Mouse (Mus musculus) forebrain, embryonic 15.5 days (tissue): ENCODE results near the gene Btrc. TPM values are rescaled to one million over a fixed set of nuclear protein-coding genes. Genes with fewer than 3 reads are reported as not detected.

Experiments
- ATAC-seq: fragments of 200-750 bp; cut with Nextera tagmentation; replicated peaks from 2 replicates; pipeline ENCODE4 v1.8.0; 2017; ENCODE audit warnings: mild to moderate bottlenecking, moderate TSS enrichment, moderate library complexity
- H3K27ac ChIP-seq: fragments of 300-500 bp; sonication (generic); replicated peaks from 2 replicates; pipeline ENCODE4 v1.5.1; 2015; ENCODE audit warnings: mild to moderate bottlenecking, inconsistent platforms
- H3K27me3 ChIP-seq: fragments of 300-500 bp; sonication (generic); 2 replicates; pipeline ENCODE4 v1.6.1; 2015; ENCODE audit warnings: inconsistent platforms
- H3K36me3 ChIP-seq: fragments of 300-500 bp; sonication (generic); 2 replicates; pipeline ENCODE4 v1.6.1; 2015; ENCODE audit warnings: mild to moderate bottlenecking, inconsistent platforms
- H3K4me1 ChIP-seq: fragments of 300-500 bp; sonication (generic); 2 replicates; pipeline ENCODE4 v1.6.1; 2015; ENCODE audit warnings: inconsistent platforms
- H3K4me2 ChIP-seq: fragments of 300-500 bp; sonication (generic); replicated peaks from 2 replicates; pipeline ENCODE4 v1.6.1; 2015; ENCODE audit warnings: mild to moderate bottlenecking, inconsistent platforms
- H3K4me3 ChIP-seq: fragments of 300-500 bp; sonication (generic); 2 replicates; pipeline ENCODE4 v1.5.1; 2015; ENCODE audit warnings: mild to moderate bottlenecking, inconsistent platforms
- H3K9ac ChIP-seq: fragments of 300-500 bp; sonication (generic); replicated peaks from 2 replicates; pipeline ENCODE4 v1.6.1; 2015; ENCODE audit warnings: mild to moderate bottlenecking, inconsistent platforms
- H3K9me3 ChIP-seq: fragments of 300-500 bp; sonication (generic); 2 replicates; pipeline ENCODE4 v1.6.1; 2016; ENCODE audit warnings: inconsistent platforms
- WGBS: fragments of 180-500 bp; shearing (Covaris S2); methylation state at CpG from one replicate; pipeline ENCODE4 v1.1.7; 2015; ENCODE audit warnings: mixed read lengths; 5-methylcytosine and 5-hydroxymethylcytosine counted together
- polyA plus RNA-seq: library from polyadenylated mRNA; unstranded; fragments of >200 nt; fragmentation: Nextera tagmentation; extraction: Ambion mirVana; gene quantifications from 2 replicates; pipeline ENCODE4 v1.2.1, GENCODE M21; 2015

Btrc gene
- polyA plus RNA-seq, 1 experiment from 2014 or later, result 63.7 TPM

DNA sequence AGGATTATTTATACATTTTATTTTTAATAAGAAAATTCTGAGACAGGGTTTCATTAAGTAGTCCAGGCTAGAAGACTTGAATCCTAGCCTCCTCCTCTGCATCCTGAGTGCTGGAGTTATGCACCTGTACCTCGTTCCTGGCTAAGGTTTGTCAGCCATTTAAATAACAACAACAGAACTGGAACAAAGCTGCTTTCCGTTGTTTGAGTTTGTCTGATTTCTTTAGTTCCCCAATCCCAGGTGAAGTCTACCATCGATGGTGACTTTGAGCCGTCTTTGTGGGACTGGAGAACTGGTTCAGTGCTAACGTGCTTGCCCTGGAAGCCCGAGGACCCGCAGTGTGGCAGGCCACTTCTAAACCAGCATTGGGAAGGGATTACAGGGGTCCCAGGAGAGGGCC is 93.4 kb downstream of the Btrc start:
- H3K27ac ChIP-seq, result no peak overlapping the region
- no peak overlapping the region for H3K9ac ChIP-seq
- H3K9me3 ChIP-seq, result no peaks in the 10 kb centered on the region
- H3K27me3 ChIP-seq, result no peaks in the 10 kb centered on the region
- peaks cover 24% of the 10 kb centered on the region for H3K4me1 ChIP-seq
- no peak for ATAC-seq
- WGBS, result 79% methylated on average over 7 of the region's 7 CpGs
- no peak overlapping the region for H3K4me3 ChIP-seq
- no peaks in the 10 kb centered on the region for H3K36me3 ChIP-seq
- no peak overlapping the region for H3K4me2 ChIP-seq

DNA sequence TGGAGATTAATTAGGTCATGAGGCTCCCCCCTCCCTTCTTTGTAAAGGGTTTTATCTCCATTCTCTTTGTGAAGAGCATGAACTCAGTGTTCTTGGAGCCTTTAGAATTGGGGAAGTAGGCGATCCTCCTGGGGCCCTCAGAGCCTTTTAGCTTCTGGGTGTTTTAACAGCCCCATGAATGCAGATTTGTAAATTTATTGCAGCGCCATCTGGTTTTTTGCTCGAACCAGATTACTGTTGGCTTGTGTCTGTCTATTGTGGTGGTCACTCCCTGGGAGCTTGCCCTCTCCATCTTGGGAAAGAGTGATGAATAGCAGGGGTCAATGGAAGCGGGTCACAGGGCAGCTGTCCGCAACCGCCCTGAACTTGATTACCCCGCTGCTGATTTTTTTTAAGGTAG is 95.2 kb downstream of the Btrc start:
- Histone ChIP-seq H3K4me2 (no peak overlapping the region), H3K9me3 (no peaks in the 10 kb centered on the region), H3K36me3 (no peaks in the 10 kb centered on the region), H3K27me3 (no peaks in the 10 kb centered on the region), H3K27ac (no peak overlapping the region), H3K4me1 (peaks cover 24% of the 10 kb centered on the region), H3K4me3 (no peak overlapping the region), H3K9ac (no peak overlapping the region)
- 23% methylated on average over 7 of the region's 7 CpGs for WGBS
- ATAC-seq, result no peak

DNA sequence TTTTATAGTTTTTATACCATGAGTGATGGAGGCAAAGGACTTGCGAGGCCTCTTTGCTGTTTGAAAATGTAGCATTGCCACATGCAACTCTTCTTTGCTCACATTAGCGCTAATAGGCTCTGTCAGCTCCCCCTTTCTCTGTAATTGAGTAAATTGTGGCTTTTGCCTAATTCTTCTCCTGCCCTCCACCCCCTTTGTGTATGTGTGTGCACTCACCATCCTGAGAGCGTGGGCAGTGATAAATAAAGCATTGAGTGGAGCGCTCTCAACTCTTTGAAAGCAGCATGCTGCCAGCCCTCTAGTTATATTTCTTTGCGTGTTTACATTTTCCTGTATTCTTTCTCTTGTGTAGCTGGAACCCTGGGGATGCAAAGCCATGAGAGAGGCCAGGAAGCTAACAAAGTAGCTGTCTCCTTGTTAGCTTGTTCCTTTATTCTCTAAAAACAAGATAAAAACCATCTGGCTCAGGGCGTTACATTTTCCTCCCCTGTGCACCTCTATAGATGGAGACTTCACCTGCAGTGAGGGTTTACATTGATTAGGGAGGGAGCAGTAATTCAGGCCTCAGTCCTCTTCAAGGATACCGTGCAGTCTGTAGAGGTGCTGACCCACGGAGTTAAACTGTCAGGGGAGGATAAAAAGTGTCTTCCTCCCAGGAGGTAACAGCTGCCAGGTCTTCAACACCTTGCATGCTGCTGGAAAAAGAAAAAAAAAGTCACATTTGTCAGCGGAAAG is 96.6 kb downstream of the Btrc start:
- no peak overlapping the region for H3K4me2 ChIP-seq
- H3K27ac ChIP-seq, result peak overlapping the region; percentile 59; the same call in 1 of the 2 replicates
- no peaks in the 10 kb centered on the region for H3K27me3 ChIP-seq
- no peak overlapping the region for H3K9ac ChIP-seq
- ATAC-seq, result no peak
- 18% methylated on average over 9 of the region's 9 CpGs for WGBS
- no peaks in the 10 kb centered on the region for H3K36me3 ChIP-seq
- no peaks in the 10 kb centered on the region for H3K9me3 ChIP-seq
- H3K4me1 ChIP-seq, result peaks cover 24% of the 10 kb centered on the region
- H3K4me3 ChIP-seq, result no peak overlapping the region

DNA sequence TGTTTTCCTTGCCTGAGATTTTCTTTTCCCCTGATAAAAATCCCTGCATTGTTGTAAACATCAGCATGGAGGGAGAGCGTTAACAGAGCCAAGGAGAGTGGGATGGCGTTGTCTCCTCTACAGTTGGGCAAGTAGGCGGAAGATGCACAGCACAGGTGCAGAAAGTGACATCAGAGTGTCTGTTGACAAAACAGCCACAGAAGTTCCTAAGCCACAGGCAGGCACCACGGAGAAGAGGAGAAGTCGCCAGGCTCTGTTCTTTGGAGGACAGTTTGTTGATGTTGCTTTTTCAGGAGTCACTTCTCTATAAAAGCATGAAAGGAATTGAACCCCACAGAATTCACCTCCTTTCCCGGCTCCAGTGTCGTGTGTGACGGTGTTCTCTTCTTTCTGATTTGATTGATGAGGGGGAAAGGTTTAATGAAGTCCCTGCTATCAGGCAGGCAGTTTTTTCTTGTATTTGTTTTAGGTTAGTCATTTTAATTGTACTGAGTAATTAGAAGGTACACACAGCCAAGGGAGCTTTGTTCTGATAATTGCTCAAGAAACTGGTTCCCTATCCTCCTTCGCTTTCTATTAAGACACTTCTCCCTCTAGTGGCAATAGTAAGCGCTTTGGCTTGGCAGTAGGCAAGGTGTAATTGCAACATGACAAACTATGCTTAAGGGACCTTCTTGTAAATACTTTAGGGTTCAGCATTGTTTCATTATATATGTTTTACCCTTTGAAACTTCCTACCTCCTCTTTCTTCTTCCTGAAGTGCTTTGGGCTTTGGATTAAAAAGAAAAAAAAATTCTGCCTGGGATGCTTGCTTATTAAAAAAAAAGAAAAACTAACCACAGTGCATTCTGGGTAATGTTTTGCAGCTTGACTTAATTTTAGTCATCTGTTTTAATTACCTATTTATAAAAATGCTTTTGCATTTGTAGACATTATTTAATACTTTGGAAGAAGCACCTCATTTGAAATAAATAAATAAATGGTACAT is 97.5 kb downstream of the Btrc start:
- H3K27ac ChIP-seq, result peak overlapping the region; percentile 59
- no peaks in the 10 kb centered on the region for H3K9me3 ChIP-seq
- no peaks in the 10 kb centered on the region for H3K27me3 ChIP-seq
- peaks cover 24% of the 10 kb centered on the region for H3K4me1 ChIP-seq
- H3K36me3 ChIP-seq, result no peaks in the 10 kb centered on the region
- no peak overlapping the region for H3K4me2 ChIP-seq
- H3K4me3 ChIP-seq, result no peak overlapping the region
- no peak overlapping the region for H3K9ac ChIP-seq
- ATAC-seq, result 0 out of 2 replicates have a peak, but pooled peaks have one; percentile 38
- WGBS, result 21% methylated on average over 10 of the region's 10 CpGs

DNA sequence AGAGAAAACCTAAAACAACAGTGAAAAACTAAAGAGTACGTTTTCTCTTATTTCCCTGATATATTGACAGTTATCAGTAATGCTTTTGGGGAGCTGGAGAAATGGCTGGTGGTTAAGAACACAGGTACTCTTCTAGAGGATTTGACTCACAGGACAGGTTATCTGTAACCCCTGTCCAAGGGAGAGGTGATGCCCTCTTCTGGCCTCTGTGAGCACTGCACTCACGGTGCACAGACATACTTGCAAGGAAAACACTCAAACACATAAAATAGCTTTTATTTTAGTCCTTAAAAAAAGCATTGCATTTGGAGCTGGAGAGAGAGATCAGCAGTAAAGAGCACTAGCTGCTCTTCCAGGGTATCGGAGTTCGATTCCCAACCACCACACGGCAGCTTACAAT is 106.2 kb downstream of the Btrc start:
- ATAC-seq, result no peak
- Histone ChIP-seq H3K9ac (no peak overlapping the region), H3K27ac (no peak overlapping the region), H3K4me3 (no peak overlapping the region), H3K27me3 (no peaks in the 10 kb centered on the region), H3K9me3 (no peaks in the 10 kb centered on the region), H3K36me3 (no peaks in the 10 kb centered on the region), H3K4me1 (peaks cover 24% of the 10 kb centered on the region), H3K4me2 (no peak overlapping the region)
- 97% methylated on average over 5 of the region's 5 CpGs for WGBS

DNA sequence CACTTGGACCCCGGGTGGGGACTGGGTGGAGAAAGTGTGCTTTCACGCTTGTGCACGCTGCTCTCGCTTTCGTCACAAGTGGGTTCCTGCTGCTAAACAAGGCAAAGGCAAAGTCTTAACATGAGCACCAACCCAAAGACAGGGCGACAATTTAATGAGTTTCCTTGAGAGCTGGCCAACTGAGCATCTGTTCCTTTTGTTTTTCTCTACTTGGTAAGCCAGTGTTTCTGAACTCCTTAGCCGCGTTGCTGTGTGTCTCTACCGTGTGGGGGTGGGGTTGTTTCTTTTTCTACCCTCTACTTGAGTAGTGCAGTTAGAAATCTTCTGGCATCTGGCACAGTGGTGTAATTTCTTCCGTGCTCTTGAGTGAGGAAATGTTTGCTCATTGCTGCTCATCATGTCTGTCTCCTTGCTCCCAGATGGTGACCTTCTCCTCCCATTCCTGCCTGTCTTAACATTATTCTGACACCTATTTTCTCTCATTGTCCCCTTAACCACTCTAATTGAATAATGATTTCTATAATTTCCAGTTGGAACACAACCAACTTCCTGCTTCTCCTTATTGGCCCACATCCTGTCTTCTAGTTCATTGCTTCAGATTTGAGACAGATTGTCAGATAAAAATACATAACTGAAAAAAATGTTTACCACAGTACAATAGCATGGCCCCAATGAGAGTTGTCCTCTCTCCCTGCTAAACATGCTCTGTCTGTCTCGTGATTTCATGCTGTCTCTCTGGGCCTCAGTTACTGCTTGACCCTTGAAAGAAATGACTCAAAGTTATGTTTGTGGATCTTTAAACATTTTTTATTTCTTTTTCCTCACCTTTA is 109.4 kb downstream of the Btrc start:
- Histone ChIP-seq H3K4me2 (no peak overlapping the region; the same call in 1 of the 2 replicates), H3K9me3 (no peaks in the 10 kb centered on the region), H3K27ac (peak overlapping the region; percentile 81), H3K9ac (no peak overlapping the region), H3K4me1 (peaks cover 54% of the 10 kb centered on the region), H3K36me3 (no peaks in the 10 kb centered on the region), H3K4me3 (no peak overlapping the region), H3K27me3 (no peaks in the 10 kb centered on the region)
- peak; percentile 69 for ATAC-seq
- whole genome bisulfite sequencing, result 12% methylated on average over 11 of the region's 11 CpGs

DNA sequence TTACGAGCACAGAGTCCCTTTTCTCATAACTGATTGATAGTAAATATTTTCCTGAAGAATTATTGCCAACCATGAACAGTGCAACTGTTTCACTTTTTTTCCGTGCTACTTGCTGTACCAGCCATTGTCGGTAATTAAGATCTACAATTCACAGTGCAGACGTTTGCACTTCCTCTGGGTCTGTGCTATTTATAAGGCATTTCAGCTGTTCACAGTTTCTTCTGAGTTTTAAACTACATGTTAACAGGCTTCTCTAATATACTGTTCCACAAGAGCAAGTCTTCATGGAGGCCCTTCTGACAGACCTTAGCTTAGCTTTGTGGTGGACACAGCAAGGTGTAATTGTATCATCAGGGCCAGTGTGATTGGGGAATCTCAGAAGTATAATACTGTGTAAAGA is 111.2 kb downstream of the Btrc start:
- H3K36me3 ChIP-seq, result no peaks in the 10 kb centered on the region
- no peak overlapping the region for H3K4me3 ChIP-seq
- WGBS, result 53% methylated on average over 4 of the region's 4 CpGs
- no peak for ATAC-seq
- H3K27ac ChIP-seq, result peak overlapping the region; percentile 54
- H3K4me2 ChIP-seq, result no peak overlapping the region
- H3K9me3 ChIP-seq, result no peaks in the 10 kb centered on the region
- H3K4me1 ChIP-seq, result peaks cover 54% of the 10 kb centered on the region
- no peak overlapping the region for H3K9ac ChIP-seq
- no peaks in the 10 kb centered on the region for H3K27me3 ChIP-seq

DNA sequence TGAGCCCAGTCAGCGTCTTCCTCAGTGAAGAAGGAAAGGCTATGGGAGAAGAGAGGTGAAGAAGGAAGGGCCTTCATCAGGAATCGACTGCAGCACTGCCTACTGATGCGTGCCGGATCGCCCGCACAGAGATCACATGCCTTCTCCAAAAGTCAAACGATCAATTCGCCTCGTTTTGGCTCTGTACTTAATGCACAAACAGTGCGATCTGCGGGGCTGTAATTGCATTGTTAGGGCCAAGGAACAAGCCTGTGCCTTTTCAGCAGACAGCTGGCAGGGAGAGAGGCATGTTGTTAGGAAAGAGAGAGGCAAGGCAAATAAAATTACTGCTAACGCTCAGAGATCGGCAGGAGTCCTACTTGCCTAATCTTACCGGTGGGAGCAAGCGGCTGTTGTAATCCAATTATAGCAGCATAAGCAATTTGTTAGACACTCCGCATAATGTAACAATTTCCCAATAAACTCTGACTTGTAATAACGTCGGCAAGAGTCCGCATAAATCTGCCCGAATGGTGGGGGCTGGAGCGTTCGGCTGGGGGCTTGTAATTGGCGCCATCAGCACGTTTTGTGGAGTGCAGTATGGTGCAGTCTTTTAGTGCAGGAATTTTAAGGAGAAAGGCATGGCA is 112.5 kb downstream of the Btrc start:
- peak overlapping the region; percentile 30 for H3K9ac ChIP-seq
- H3K27me3 ChIP-seq, result no peaks in the 10 kb centered on the region
- no peaks in the 10 kb centered on the region for H3K36me3 ChIP-seq
- peaks cover 49% of the 10 kb centered on the region for H3K4me1 ChIP-seq
- peak; percentile 76 for ATAC-seq
- peak overlapping the region; percentile 47 for H3K4me2 ChIP-seq
- H3K9me3 ChIP-seq, result no peaks in the 10 kb centered on the region
- 2% methylated on average over 24 of the region's 24 CpGs for WGBS
- H3K27ac ChIP-seq, result peak overlapping the region; percentile 87
- peak overlapping the region; percentile 19 for H3K4me3 ChIP-seq

DNA sequence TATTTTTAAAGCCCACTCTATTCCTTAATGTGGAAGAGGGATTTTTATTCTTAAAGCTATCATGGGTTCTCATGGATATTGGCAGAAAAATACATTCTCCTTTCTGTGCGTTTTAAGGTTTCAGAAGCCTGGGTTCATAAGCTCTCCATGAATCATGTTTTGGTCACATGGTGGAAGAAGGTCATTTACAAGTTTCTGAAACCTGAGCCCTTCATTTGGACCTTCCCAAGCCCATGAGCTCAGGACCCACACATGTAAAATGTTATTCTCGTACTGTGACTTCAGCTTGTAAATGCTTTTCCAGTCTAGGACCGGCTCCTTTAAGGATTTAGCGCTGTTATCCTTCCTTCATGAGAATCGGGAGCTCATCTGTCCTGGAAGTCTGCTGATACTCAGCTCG is 116.0 kb downstream of the Btrc start:
- no peak for ATAC-seq
- Histone ChIP-seq H3K4me2 (no peak overlapping the region), H3K9me3 (no peaks in the 10 kb centered on the region), H3K9ac (no peak overlapping the region), H3K36me3 (no peaks in the 10 kb centered on the region), H3K4me3 (no peak overlapping the region), H3K27ac (no peak overlapping the region), H3K4me1 (peaks cover 31% of the 10 kb centered on the region), H3K27me3 (no peaks in the 10 kb centered on the region)
- WGBS, result 94% methylated on average over 6 of the region's 6 CpGs

DNA sequence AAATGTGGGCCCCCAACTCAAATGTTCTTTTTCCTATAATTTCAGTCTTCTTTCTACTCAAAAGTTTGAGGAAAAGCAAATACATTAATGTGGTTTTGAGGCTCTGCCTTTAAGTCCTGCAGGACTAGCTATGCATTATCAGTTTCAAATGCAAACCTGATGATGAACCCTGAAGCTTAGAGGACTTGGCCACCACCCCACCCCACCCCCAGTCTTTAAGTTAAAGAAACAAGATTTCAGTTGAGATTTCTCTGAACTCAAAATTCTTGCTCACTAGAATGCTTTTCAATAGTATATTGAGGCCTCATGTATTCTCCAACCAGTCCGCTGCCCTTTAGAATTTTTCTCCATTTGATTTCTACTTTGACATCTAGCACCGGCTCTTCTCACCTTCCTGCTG is 117.0 kb downstream of the Btrc start:
- H3K4me3 ChIP-seq, result no peak overlapping the region
- no peaks in the 10 kb centered on the region for H3K9me3 ChIP-seq
- WGBS, result 62% methylated on average over 2 of the region's 2 CpGs
- H3K4me1 ChIP-seq, result peaks cover 22% of the 10 kb centered on the region
- H3K36me3 ChIP-seq, result no peaks in the 10 kb centered on the region
- no peaks in the 10 kb centered on the region for H3K27me3 ChIP-seq
- no peak overlapping the region for H3K4me2 ChIP-seq
- ATAC-seq, result no peak
- no peak overlapping the region for H3K9ac ChIP-seq
- H3K27ac ChIP-seq, result no peak overlapping the region

DNA sequence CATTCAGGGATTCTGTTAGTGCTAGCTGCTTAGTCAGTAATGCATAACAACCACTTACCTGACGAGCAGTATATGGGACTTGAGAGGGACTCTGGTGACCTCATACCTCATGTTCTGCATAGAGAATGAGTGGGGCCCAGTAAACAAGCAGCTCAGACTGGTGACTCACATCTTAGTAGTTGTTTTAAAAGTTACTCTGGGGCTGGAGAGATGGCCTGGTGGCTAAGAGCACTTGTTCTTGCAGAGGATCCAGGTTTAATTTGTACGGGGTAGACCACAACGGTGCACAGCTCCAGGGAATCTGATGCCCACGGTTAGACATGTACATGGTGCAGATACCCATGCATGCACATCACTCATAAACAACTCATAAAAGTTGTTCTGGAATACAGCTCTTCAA is 117.4 kb downstream of the Btrc start:
- Histone ChIP-seq H3K9ac (no peak overlapping the region), H3K4me1 (peaks cover 17% of the 10 kb centered on the region), H3K9me3 (no peaks in the 10 kb centered on the region), H3K27ac (no peak overlapping the region), H3K4me2 (no peak overlapping the region), H3K4me3 (no peak overlapping the region), H3K36me3 (no peaks in the 10 kb centered on the region), H3K27me3 (no peaks in the 10 kb centered on the region)
- ATAC-seq, result no peak
- 78% methylated on average over 4 of the region's 4 CpGs for WGBS
